Mouse (Mus musculus) MEL (cell line): Measurements from ENCODE around the gene Chd2. TPM values are rescaled to one million over a fixed set of nuclear protein-coding genes. Genes with fewer than 3 reads are reported as not detected.

ENCODE experiments used
- DNase-seq: peaks from one replicate; pipeline ENCODE4 v3.0.0; 2011; ENCODE audit warnings: low read depth, low spot score
- H3K27ac ChIP-seq: 2 replicates; pipeline ENCODE4 v1.5.1; 2012; ENCODE audit warnings: low read depth, mild to moderate bottlenecking, control low read depth, low read length, moderate library complexity; ENCODE audit not compliant: control insufficient read depth
- H3K27me3 ChIP-seq, 2 experiments: fragments of 150-350 bp in 1 of 2; sonication (generic) in 1 of 2; 2 replicates each; pipeline ENCODE4 v1.6.1; 2012; ENCODE audit warnings: low read length in 2 of 2, mild to moderate bottlenecking in 2 of 2, improper control_type of control experiment in 1 of 2, moderate library complexity in 1 of 2; ENCODE audit not compliant: insufficient read depth in 2 of 2, control insufficient read depth in 1 of 2
- H3K36me3 ChIP-seq, 2 experiments: 2 replicates each; pipeline ENCODE4 v1.6.1; 2012 to 2014; ENCODE audit warnings: low read length in 2 of 2, improper control_type of control experiment in 1 of 2, inconsistent platforms in 1 of 2, mild to moderate bottlenecking in 1 of 2; ENCODE audit not compliant: insufficient read depth in 2 of 2, control insufficient read depth in 1 of 2
- H3K4me1 ChIP-seq, 2 experiments: fragments of 150-350 bp in 1 of 2; sonication (generic) in 1 of 2; 2 replicates each; pipeline ENCODE4 v1.6.1; 2012; ENCODE audit warnings: low read length in 2 of 2, improper control_type of control experiment in 1 of 2, mild to moderate bottlenecking in 1 of 2; ENCODE audit not compliant: insufficient read depth in 2 of 2, control insufficient read depth in 1 of 2
- H3K4me3 ChIP-seq, 2 experiments: fragments of 150-350 bp in 1 of 2; sonication (generic) in 1 of 2; 2 replicates each; pipeline ENCODE4 v1.5.1; 2012; ENCODE audit warnings: low read depth in 2 of 2, low read length in 2 of 2, mild to moderate bottlenecking in 2 of 2, moderate library complexity in 2 of 2, control low read depth in 1 of 2, improper control_type of control experiment in 1 of 2; ENCODE audit not compliant: control insufficient read depth in 1 of 2, insufficient read depth in 1 of 2
- H3K79me2 ChIP-seq: 2 replicates; pipeline ENCODE4 v1.6.1; 2012; ENCODE audit warnings: mild to moderate bottlenecking, low read length, moderate library complexity; ENCODE audit not compliant: control insufficient read depth, poor library complexity, insufficient read depth
- H3K9ac ChIP-seq: 2 replicates; pipeline ENCODE4 v1.6.1; 2012; ENCODE audit warnings: low read depth, mild to moderate bottlenecking, control low read depth, low read length, moderate library complexity; ENCODE audit not compliant: control insufficient read depth, poor library complexity, severe bottlenecking
- H3K9me3 ChIP-seq: fragments of 150-350 bp; sonication (generic); replicated peaks from 2 replicates; pipeline ENCODE4 v1.6.1; 2012; ENCODE audit warnings: mild to moderate bottlenecking, low read length, improper control_type of control experiment, moderate library complexity; ENCODE audit not compliant: insufficient read depth
- BHLHE40 ChIP-seq: IDR thresholded peaks from 2 replicates; pipeline ENCODE4 v1.6.1; 2012; ENCODE audit warnings: low read depth, mild to moderate bottlenecking, inconsistent platforms, low read length, improper control_type of control experiment, borderline replicate concordance
- E2F4 ChIP-seq: IDR thresholded peaks from 2 replicates; pipeline ENCODE4 v1.6.1; 2011; ENCODE audit warnings: low read depth, low read length, improper control_type of control experiment, borderline replicate concordance
- ELF1 ChIP-seq: IDR thresholded peaks from 2 replicates; pipeline ENCODE4 v1.6.1; 2014; ENCODE audit warnings: low read depth, mild to moderate bottlenecking, inconsistent platforms, low read length, improper control_type of control experiment, moderate library complexity
- GABPA ChIP-seq: IDR thresholded peaks from 2 replicates; pipeline ENCODE4 v1.6.1; 2012; ENCODE audit warnings: low read depth, mild to moderate bottlenecking, inconsistent platforms, low read length, improper control_type of control experiment, moderate library complexity
- HCFC1 ChIP-seq: IDR thresholded peaks from 2 replicates; pipeline ENCODE4 v1.6.1; 2012; ENCODE audit warnings: low read depth, mild to moderate bottlenecking, inconsistent platforms, low read length, improper control_type of control experiment, moderate library complexity
- MAFK ChIP-seq: IDR thresholded peaks from 2 replicates; pipeline ENCODE4 v1.6.1; 2011; ENCODE audit warnings: low read depth, mild to moderate bottlenecking, low read length, improper control_type of control experiment, borderline replicate concordance
- MYB ChIP-seq: IDR thresholded peaks from 2 replicates; pipeline ENCODE4 v1.6.1; 2011; ENCODE audit warnings: mild to moderate bottlenecking, low read depth, low read length, improper control_type of control experiment
- POLR2A ChIP-seq, 2 experiments: IDR thresholded peaks; 2 replicates each; pipeline ENCODE4 v1.6.1; 2011 to 2012; ENCODE audit warnings: low read length in 2 of 2, mild to moderate bottlenecking in 2 of 2, control low read depth in 1 of 2, improper control_type of control experiment in 1 of 2, low read depth in 1 of 2, moderate library complexity in 1 of 2; ENCODE audit not compliant: control insufficient read depth in 1 of 2, insufficient read depth in 1 of 2, poor library complexity in 1 of 2
- SIN3A ChIP-seq: IDR thresholded peaks from 2 replicates; pipeline ENCODE4 v1.6.1; 2012; ENCODE audit warnings: low read length, improper control_type of control experiment, inconsistent platforms
- TAL1 ChIP-seq: IDR thresholded peaks from 2 replicates; pipeline ENCODE4 v1.6.1; 2012; ENCODE audit warnings: mild to moderate bottlenecking, inconsistent platforms, low read length, moderate library complexity, mixed read lengths
- TCF12 ChIP-seq: IDR thresholded peaks from 2 replicates; pipeline ENCODE4 v1.6.1; 2014; ENCODE audit warnings: low read depth, mild to moderate bottlenecking, inconsistent platforms, low read length, improper control_type of control experiment, moderate library complexity
- UBTF ChIP-seq: IDR thresholded peaks from 2 replicates; pipeline ENCODE4 v1.6.1; 2012; ENCODE audit warnings: low read depth, mild to moderate bottlenecking, inconsistent platforms, low read length, improper control_type of control experiment, moderate library complexity, borderline replicate concordance; ENCODE audit not compliant: insufficient read depth
- ZNF384 ChIP-seq: IDR thresholded peaks from 2 replicates; pipeline ENCODE4 v1.6.1; 2012; ENCODE audit warnings: low read depth, mild to moderate bottlenecking, inconsistent platforms, low read length, improper control_type of control experiment
- polyA plus RNA-seq, 2 experiments: library from polyadenylated mRNA; stranded (reverse) in 1 of 2; unstranded in 1 of 2; fragments of >175 nt in 1 of 2; fragments of >200 nt in 1 of 2; gene quantifications; 2 replicates each; pipeline versions ENCODE4 v1.2.1 to v1.2.4; 2012; ENCODE audit warnings: low replicate concordance in 2 of 2, low read depth in 1 of 2; ENCODE audit not compliant: insufficient read length in 2 of 2, insufficient read depth in 1 of 2, missing spikeins in 1 of 2
- total RNA-seq: library from RNA; depleted of rRNA; stranded (reverse); fragments of 300-350 nt; gene quantifications from 2 replicates; pipeline ENCODE4 v1.2.3, GENCODE M21; 2012

Gene Chd2
- total and polyA plus RNA-seq, 3 experiments, result 9.9 to 275 (median 21.4) TPM

- Histone ChIP-seq H3K36me3 (no peaks in the 10 kb centered on the region), H3K27ac (no peak overlapping the region), H3K4me1 (no peaks in the 10 kb centered on the region), H3K9ac (no peak overlapping the region), H3K27me3 (no peaks in the 10 kb centered on the region), H3K4me3 (no peak overlapping the region), H3K79me2 (no peaks in the 10 kb centered on the region), H3K9me3 (no peaks in the 10 kb centered on the region)
- DNase-seq, result no peak
- no peak for TF ChIP-seq POLR2A (IDR thresholded peaks at IDR 0.05; ENCODE audit: control insufficient read depth in 1 of 2, insufficient read depth in 1 of 2, low read depth in 1 of 2, low read length in 2 of 2, poor library complexity in 1 of 2)
- TF ChIP-seq E2F4, result no peak
- TF ChIP-seq SIN3A, result no peak
- no peak for TF ChIP-seq BHLHE40
Observed at GRCm38 (mm10) chr7:73411523-73411922, 130.1 kb downstream of the Chd2 start.

- H3K4me3 ChIP-seq, result no peak overlapping the region
- no peak for TF ChIP-seq TAL1
- TF ChIP-seq HCFC1, result no peak
- no peak for TF ChIP-seq ELF1
- TF ChIP-seq TCF12, result no peak
- TF ChIP-seq E2F4, result no peak
- no peak for TF ChIP-seq MAFK
- TF ChIP-seq POLR2A (IDR thresholded peaks at IDR 0.05; ENCODE audit: control insufficient read depth in 1 of 2, insufficient read depth in 1 of 2, low read depth in 1 of 2, low read length in 2 of 2, poor library complexity in 1 of 2), result no peak
- TF ChIP-seq MYB, result no peak
- no peak for TF ChIP-seq UBTF
- DNase-seq, result no peak
Observed at GRCm38 (mm10) chr7:73405550-73405949, 136.1 kb downstream of the Chd2 start.

GRCm38 (mm10) chr7:73403538-73403937 is 138.1 kb downstream of the Chd2 start:
- no peaks in the 10 kb centered on the region for H3K9me3 ChIP-seq
- TF ChIP-seq GABPA (no peak), ZNF384 (no peak)
- H3K4me3 ChIP-seq, result no peak overlapping the region
- H3K27ac ChIP-seq, result no peak overlapping the region
- no peaks in the 10 kb centered on the region for H3K4me1 ChIP-seq
- DNase-seq, result no peak
- H3K9ac ChIP-seq, result no peak overlapping the region
- no peaks in the 10 kb centered on the region for H3K79me2 ChIP-seq
- no peaks in the 10 kb centered on the region for H3K27me3 ChIP-seq
- H3K36me3 ChIP-seq, result no peaks in the 10 kb centered on the region

More at GRCm38 (mm10) chr7:73405550-73405949, 136.1 kb downstream of the Chd2 start:
- H3K36me3 ChIP-seq, result no peaks in the 10 kb centered on the region
- H3K27ac ChIP-seq, result no peak overlapping the region
- no peak overlapping the region for H3K9ac ChIP-seq
- H3K9me3 ChIP-seq, result no peaks in the 10 kb centered on the region
- no peaks in the 10 kb centered on the region for H3K27me3 ChIP-seq
- H3K4me1 ChIP-seq, result no peaks in the 10 kb centered on the region
- no peaks in the 10 kb centered on the region for H3K79me2 ChIP-seq
